Mouse (Mus musculus) c-Kit-positive CD71-positive TER-119-positive erythroid progenitor cells, embryonic 14.5 days (primary cell): Measurements from ENCODE around the gene Sowaha.

Source experiments
- DNase-seq: peaks from one replicate; pipeline ENCODE4 v3.0.0-alpha.2; 2013; ENCODE audit warnings: low spot score

Sowaha gene

DNA sequence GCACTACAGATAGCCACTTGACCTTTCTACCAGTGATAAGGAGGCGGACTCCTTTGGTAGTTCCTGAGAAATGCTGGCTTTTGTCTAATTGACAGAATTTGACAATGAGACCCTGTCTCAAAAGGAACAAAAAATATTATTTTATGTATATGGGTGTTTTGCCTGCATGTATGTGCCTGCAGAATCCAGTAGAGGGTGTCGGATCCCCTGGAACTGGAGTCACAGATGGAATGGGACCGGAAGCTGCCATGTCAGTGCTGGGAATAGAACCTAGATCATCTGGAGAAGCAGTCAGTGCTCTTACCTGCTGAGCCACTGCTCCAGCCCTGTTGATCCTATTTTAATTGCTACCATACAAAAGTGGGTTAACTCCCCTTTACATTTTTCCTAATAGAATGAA is 7.4 kb downstream of the Sowaha start:
- no peak for DNase-seq

DNA sequence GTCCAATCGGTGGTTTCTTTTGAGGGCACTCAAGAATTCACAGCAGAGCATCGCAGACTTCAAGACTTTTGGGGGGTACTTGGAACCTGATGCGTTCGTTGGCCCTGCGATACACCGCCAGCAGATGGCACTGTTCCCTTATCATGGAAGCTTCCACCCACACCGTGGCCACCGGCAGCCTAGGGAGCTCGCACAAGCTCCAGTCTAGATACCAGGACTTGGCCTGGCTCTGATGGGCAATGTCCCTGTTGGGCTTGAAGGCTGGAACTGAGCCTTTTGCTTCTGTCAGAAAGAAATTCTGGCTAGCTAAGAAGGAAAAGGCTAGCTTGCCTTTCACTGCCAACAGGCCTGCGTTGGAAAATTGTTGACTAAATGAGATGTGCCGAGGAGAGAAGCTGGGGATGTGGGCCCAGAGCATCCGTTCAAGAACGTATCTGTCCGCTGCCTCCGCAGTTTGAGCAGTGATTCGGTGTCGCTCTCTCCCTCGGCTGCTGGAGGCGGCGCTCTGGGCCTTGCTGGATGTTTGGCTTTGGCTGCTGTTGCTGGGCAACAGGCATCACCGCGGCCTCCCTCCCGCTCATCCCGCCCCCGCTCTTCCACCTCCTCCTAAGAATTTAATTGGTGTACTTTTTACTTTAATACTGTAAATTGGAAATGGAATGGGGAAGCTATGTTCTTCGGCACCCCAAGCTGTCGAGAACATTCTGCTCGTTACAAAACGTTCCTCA is 9.9 kb downstream of the Sowaha start, which contains the start of gene Gm9837:
TSS of gene Gm9837 (minus strand) at position 512 of the 728 bp plus-strand sequence.
- DNase-seq, result peak; percentile 87

DNA sequence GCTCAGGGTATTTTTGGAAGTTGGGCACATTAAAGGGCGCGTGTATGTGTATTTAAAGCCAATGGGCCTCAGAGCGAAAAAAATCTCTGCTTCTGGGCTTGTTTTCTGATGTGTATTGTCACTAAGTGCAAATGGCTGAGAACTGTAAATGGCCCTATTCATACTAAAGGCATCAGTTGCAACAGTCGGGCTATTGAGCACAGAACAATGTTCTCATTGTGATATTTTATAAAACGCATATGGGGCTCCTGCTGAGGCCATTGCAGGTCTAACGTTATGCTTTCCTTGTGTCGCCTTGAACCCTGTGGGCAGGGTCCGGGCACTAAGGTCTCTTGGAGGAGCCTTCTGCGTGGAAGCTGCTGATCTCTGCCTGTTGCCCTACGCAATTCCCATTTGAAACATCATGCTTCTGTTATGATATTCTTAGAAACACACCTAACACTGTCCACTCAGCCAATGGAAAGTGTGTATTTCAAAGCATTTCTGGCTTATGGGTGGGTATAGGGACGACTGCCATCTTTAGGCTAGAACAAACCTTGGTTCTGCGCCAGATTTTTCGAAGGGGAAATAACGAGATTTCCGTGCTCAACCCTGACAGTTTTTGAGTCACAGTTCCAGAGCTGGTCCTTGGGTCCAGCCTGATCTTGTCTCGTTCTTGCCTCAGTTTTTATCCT is 10.6 kb downstream of the Sowaha start:
- DNase-seq, result no peak

DNA sequence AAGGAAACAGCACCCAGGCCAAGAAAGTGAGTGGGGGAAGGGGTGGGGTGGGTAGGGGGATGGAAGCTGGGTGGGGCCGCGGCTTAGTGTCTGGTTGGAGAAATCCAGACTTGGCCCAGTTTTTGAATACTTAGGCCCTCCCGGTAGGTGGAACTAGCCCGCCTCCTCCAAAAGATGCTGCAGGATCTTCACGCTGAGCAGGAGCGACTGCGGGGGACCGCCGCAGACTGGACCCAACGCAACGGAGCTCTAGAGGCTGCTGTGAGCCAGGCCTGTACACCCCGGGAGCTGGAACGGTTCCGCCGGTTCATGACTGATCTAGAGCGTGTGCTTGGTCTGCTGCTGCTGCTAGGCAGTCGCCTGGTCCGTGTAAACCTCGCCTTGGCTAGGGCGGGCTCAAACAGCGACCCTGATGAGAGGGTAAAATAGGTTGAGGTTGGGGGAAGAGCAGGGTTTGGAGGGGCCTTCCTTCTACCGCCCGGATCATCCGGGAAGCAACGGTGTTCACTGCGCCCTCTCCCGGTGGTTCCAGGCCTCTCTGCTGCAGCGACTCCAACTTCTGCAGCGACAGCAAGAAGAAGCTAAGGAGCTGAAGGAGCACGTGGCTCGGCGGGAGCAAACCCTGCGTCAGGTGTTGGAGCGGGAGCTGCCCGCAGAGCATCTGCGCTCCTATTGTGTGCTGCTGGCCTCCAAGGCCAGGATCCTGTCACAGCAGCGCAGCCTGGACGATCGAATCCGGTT is 13.7 kb downstream of the Sowaha start:
- no peak for DNase-seq

DNA sequence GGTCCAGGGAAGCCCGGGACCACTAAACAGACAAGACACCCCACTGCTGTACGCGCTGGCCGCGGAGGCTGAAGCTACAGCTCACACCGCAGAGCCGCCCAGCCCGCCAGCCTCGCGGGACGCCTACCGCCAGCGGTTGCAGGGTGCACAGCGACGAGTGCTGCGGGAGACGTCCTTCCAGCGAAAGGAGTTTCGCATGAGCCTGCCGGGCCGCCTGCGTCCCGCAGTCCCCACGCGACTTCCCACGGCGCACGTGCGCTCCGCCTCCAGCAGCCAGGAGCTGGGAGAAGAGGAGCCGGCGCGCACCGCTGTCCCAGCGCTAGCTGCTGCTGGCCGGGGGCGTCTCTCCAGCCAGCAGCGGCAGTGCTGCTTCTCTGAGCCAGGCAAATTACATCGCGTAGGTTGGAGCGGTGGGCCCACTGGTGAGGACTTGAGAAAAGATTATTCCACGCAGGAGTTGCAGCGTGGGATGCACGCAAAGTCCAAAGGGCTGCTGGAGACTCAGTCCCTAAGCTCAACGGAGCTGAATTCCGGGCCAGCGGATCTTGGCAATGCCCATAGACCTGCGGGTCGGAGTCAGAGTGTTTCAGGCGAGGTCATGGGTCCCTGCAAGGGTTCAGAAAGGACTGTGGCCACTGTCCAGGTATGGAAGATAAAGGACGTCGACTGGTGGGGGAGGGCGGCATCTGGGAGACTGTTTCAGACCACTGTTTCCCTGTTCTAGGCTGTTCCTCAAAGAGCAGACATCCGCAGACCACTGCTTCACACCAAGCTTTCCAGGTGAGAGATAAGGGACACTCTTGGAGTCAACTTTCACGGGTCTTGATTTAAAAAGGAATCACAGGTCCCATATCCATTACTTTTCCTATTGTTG is 16.3 kb downstream of the Sowaha start:
- DNase-seq, result no peak

DNA sequence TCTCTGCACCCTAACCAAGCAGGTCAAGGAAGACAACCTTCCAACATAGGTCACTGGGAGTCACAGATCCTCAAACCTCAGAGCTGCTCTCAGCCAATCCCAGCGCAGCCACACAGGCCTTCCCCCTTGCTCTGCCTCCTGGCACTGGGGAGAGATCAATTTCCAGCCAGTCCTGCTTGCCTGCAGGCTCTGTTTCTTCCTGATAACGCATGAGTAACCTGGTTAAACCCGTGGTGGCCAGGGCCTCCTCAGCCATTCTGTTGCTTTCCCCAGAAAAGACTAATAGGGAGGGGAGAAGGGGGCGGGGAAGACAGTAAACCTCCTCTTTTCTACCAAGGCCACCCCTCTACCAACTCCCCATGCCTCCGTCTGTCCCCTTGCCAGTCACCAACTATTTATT is 18.3 kb downstream of the Sowaha start:
- DNase-seq, result no peak

DNA sequence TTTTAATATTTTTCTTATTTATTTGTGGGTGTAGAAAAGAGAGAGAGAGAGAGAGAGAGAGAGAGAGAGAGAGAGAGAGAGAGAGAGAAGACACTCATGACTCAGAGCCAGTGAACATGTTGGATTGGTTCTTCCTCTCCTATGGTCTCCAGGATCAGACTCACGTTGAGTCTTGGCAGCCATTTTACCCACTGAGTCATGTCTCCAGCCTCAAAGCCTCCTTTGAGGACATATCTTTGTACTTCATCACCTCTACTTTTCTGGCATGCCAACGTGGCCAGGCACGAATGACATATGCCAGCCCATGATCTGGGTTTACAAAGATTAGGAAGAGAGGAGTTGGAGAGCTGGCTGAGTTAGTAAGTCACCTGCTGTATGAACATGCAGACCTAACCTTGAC is 19.9 kb downstream of the Sowaha start:
- no peak for DNase-seq

DNA sequence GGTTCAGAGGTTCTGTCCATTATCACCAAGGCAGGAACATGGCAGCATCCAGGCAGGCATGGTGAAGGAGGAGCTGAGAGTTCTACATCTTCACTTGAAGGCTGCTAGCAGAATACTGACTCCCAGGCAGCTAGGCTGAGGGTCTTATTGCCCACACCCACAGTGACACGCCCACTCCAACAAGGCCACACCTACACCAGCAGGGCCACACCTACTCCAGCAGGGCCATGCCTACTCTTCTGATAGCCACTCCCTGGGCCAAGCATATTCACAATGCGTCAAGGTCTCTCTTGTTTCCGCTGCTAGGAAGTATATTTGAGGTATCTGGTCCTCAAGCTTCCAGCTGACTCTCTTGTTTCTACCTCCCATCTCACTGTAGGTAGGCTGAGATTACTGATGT is 21.1 kb downstream of the Sowaha start:
- DNase-seq, result no peak

DNA sequence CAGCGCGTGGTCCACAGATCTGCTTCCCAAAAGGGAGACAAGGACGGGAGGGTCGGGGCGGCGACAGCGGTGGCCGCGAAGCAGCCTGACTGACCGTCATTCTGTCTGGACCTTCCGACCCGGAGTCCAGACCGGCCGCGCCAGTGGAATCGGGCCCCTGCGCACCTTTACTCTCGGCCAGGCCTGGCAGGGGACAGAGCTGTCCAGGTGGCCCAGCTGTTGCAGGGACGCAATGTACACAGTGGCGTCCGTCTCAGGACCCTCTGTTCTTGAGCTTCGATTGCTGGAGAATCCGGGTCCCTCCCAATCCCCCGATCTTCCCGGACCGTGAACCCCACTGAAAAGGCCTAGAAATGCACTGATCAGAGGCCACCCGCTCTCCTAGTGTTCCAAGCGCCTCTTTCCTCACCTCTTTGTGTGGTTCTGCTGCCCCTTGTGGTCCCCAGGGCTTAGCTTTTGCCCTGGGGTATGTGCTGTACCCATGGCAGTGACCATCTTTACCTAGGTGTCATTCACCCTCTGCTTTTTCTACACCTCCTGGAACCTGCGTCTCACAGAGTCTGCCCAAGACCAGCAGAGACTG is 22.6 kb downstream of the Sowaha start:
- no peak for DNase-seq

DNA sequence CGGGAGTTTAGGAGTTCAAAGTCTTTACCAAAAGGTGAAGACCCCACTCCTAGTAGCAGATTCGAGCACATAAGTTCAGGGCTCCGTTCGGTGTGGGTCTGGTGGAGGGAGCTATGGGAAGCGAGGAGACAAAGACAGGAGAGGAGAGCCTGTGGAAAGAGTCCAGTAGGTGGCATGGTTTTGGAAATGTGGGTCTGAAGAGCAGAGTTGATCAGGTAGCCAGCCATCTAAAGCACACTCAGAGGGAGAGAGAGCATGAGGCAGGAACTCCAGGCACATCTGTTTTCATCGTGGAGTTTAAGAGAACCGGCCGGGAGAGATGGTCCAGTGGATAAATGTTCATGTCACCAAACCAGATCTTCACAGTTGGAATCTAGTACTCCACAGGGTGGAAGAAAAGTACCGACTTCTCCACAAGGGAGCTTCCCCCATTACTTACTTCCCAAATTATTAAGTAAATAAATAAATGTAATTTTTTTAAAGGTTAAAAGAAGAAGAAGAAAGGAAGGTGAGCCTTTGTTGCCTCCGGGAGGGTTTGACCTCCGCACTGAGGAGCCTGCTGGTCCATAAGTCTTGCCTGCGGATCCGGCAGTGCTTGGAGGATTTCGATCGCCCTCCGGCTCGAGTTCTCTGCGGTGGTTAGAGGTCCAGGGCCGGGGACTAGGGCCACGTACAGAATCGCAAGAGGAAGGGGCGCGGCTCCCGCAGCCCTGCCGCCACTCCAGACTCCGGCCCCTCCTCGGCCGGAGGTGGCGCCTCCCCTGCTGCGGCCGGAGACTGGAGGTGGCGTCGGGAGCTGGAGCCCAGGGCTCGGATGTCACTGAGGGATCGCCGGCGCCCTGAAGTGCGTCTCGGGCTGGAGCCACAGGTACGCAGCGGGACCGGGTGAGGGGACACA is 23.4 kb downstream of the Sowaha start, which contains the start of the genes Gm10447 and Shroom1:
TSS of gene Gm10447 (minus strand) at position 637 of the 898 bp plus-strand sequence.
TSS of gene Shroom1 (plus strand) at position 732 of the 898 bp plus-strand sequence.
- DNase-seq, result no peak

DNA sequence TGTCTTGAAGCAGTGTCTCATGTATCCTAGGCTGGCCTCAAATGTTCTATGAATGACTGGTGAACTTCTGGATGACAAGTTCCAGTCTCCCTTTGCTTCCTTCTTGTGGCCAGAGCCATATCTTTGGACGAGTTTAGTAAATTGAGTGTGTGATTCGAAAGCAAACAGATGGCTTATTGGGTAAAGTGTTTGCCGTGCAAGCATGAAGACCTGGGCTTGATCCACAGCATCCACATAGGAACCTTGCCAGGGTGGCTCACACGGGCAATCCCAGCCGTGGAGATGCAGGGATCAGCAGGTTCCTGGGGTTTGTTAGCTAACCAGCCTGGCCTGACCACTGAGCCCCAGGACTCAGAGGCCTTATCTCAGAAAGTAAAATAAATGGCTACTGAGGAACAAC is 27.0 kb downstream of the Sowaha start:
- no peak for DNase-seq

DNA sequence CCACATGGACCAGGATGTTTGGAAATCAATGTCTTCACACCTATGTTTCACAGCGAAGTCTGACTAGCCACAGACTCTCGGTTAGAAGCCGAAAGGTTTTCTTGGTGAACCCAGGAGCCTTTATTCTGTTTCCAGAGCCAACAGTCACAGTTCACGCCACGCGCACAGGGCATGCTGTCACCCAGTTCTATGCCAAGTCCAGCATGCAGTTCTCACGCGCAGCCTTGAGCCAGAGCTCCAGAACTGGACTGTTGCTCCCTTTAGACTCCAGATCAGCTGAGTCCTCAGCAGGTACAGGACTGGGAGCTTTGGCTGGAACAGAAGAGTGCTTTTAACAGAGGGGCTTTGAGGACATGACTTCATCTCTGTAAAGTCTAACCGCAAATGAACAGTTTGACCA is 27.7 kb downstream of the Sowaha start:
- no peak for DNase-seq

DNA sequence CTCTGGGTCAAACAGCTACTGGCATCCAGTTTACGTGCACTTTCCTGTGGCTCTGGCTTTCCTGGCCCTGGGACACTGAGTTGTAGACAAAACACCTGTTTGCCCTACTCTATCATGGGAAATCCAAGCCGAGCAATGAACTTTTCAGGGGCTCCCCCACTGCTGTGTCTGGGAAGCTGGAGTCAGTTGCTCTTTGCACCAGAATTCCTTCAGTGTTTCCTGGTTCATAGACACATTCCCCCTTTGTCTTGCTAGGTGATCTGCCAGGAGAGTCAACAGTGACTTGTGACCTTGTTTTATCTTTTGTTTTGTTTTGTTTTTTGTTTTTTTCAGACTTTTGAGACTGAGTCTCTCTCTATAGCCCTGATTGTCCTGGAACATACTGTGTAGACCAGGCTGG is 28.7 kb downstream of the Sowaha start:
- DNase-seq, result no peak

DNA sequence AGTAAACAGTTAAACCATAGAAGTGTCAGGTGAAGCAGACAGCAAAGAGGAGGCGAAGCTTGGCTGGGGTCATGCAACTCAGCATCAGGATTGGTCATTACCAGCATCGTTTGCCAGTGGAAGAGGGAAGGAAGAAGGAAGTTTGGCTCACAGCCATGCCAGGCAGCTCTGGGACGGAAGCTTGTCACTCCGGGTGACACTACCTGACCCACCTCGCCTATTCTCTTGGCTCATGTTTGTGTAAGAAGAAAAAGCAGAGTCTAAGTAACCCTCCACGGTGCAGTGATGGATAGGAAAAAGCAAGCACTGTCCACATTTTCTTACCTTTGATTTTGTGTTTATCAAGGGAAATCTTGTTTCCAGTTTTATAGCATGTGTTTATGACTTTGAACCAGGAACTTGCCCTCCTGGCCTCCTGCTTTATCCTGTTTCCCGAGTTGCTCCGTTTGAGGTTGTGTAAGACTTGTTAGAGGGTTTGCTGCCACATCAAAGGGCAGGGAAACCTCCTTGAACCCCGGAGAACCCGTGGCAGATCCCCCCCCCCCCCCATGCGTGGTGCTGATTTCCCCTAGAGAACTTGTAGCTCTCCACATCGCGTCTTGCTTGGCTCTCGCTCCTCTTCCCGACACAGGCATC is 29.9 kb downstream of the Sowaha start:
- no peak for DNase-seq

DNA sequence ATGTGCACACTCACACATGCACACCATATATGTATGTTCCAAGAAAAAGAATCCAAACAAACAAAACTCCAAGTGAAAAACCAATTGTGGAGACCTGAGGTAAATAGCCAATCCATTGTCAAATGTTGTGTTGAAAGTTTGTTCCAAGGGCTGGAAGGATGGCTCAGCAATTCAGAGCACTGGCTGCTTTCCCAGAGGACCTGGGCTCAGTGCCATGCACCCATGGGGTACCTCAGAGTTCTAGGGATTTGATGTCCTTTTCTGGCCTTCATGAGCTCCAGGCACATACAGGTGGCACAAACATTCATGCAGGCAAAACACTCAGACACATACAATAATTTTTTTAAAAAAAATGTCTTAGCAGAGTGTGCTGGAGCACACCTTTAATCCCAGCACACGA is 31.5 kb downstream of the Sowaha start:
- DNase-seq, result no peak

DNA sequence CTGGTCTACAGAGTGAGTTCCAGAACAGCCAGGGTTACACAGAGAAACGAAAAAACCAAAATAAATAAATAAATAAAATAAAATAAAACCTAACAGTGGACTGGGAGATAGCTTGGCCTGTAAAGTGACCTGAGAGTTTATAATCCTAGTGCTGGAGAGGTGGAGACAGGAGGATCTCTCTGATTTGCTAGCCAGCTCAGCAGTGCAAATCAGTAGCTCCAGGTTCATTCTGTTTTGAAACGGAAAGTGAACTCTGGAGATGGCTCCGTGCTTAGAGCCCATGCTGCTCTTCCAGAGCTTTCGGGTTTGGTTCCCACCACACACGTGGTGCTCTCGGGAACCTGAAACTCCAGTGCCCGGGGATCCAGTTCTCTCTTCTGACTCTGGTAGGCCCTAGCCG is 32.1 kb downstream of the Sowaha start:
- DNase-seq, result no peak

DNA sequence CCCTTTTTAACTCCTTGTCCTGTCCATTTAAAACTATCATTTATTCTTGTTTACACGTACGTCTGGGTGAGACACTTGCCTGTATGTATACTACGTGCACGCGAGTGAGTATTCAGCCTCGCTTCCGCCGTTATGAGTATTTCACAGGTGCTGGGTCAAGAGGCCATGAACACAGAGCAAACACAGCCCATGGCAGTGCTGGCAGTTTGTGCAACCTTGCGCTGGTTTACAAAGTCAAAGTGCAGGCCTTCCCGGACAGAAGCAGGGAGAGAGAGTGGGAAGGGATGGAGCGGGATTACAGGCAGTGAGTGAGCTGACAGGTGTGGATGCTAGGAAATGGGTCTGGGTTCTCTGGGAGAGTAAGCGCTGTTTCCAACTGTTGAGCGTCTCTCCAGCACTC is 33.9 kb downstream of the Sowaha start:
- DNase-seq, result no peak

DNA sequence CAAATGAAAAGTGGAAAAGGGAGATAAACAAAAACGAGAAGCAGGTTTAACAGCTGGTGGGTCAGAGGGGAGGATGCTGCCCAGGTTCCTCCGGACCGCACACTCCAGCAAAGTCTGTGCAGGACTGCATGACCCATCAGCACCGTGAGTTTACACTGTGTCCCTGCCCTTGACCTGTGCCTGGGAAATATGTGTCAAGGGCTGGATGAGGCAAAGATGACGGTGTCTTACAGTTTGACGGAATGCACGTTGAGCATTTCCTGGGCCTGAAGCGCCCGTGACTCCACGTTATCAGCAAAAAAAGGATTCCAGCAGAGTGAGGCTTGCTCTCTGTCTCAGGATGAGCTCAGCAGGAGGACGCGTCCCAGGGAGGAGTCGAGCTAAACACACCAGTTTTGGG is 34.5 kb downstream of the Sowaha start:
- no peak for DNase-seq

DNA sequence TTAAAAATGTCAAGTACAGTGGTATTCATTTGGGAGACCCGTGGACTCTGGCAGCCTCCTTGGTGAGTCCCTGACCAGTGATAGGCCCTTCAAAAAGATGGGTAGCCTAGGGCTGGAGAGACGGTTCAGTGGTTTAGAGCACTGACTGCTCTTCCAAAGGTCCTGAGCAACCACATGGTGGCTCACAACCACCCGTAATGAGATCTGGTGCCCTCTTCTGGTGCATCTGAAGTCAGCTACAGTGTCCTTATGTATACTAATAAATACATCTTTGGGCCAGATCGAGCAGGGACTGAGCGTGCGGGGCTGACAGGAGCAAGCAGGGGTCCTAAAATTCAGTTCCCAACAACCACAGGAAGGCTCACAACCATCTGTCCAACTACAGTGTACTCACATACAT is 36.2 kb downstream of the Sowaha start:
- no peak for DNase-seq

DNA sequence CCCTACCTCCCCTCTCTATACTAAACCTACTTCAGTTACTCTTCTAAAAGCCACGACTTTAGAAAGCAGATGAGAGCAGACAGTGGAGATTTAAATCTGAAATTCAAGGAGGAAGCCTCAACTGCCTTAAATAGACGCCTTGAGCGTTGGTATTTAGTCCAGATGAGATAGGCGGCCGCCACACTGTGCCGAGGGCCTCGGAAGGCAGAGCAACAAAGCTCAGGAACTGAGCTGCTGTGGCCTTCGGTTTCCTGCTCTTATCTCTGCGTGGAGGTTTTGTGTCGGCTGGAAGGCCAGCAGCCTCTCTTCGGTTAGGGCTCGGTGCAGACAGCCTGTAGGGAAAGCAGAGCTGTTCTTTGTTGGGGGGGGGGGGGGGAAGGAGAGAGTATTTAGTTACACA is 38.2 kb downstream of the Sowaha start:
- DNase-seq, result no peak
